12 mouse cellular contexts compared by ENCODE assay signal in genomic region chr13:33078056-33078705, GRCm38 (mm10). TPM values are rescaled to one million over a fixed set of nuclear protein-coding genes. Genes with fewer than 3 reads are reported as not detected.
DNase-seq lines count a peak whose midpoint lies in the region; ATAC-seq lines count a peak whose summit lies in the region.
"Had no signal": no experiment of that assay in that cellular context is flagged by ENCODE, and none has a peak within 500 bp of the region (broad histone marks: within the 10 kb centered on the region; RNA-seq: fewer than 3 reads in every experiment).

Serpinb1b (plus strand) TSS chr13:33078575.

- 0 out of 2 replicates have a peak within 1 kb of the TSS, but pooled peaks have one; percentile 39 for H3K9ac ChIP-seq in lung, embryonic 16.5 days (ENCODE audit: low read length)
- H3K9ac ChIP-seq in forebrain, embryonic 16.5 days (replicated peaks; ENCODE audit: low read depth, low read length): no peak within 1 kb of the TSS
- H3K9ac ChIP-seq in stomach, embryonic 16.5 days (ENCODE audit: low read length): 0 out of 2 replicates have a peak within 1 kb of the TSS, but pooled peaks have one; percentile 14
- H3K9ac ChIP-seq: limb, embryonic 12.5 days; neural tube, embryonic 12.5 days had no signal

- H3K9me3 ChIP-seq in heart, embryonic 10.5 days: no peaks in the 10 kb centered on the region
- H3K9me3 ChIP-seq in lung, embryonic 16.5 days (ENCODE audit: control insufficient read depth, low read length): no peaks in the 10 kb centered on the region
- no peaks in the 10 kb centered on the region for H3K9me3 ChIP-seq in forebrain, embryonic 16.5 days (ENCODE audit: control insufficient read depth, low read length)
- no peaks in the 10 kb centered on the region for H3K9me3 ChIP-seq in stomach, embryonic 16.5 days (replicated peaks; ENCODE audit: control insufficient read depth, low read length)
- H3K9me3 ChIP-seq: limb, embryonic 12.5 days; neural tube, embryonic 12.5 days had no signal

- ATAC-seq in lung, embryonic 16.5 days (ENCODE audit: low read depth): peak; percentile 54; the same call in 1 of the 2 replicates
- peak; percentile 68 for ATAC-seq in forebrain, embryonic 16.5 days
- ATAC-seq in stomach, embryonic 16.5 days (ENCODE audit: insufficient read depth, low FRiP score): 0 out of 2 replicates have a peak, but pooled peaks have one; percentile 68

- H3K27ac ChIP-seq in heart, embryonic 10.5 days: peak within 1 kb of the TSS; percentile 10; the same call in 1 of the 2 replicates
- H3K27ac ChIP-seq in lung, embryonic 16.5 days (ENCODE audit: low read length): no peak within 1 kb of the TSS; the same call in 1 of the 2 replicates
- no peak within 1 kb of the TSS for H3K27ac ChIP-seq in forebrain, embryonic 16.5 days (ENCODE audit: low read length)
- H3K27ac ChIP-seq in stomach, embryonic 16.5 days (ENCODE audit: low read length): peak within 1 kb of the TSS; percentile 74
- H3K27ac ChIP-seq: limb, embryonic 12.5 days; neural tube, embryonic 12.5 days had no signal

- H3K27me3 ChIP-seq in heart, embryonic 10.5 days (ENCODE audit: insufficient read depth, poor library complexity, severe bottlenecking): no peaks in the 10 kb centered on the region
- no peaks in the 10 kb centered on the region for H3K27me3 ChIP-seq in lung, embryonic 16.5 days (ENCODE audit: control insufficient read depth, insufficient read depth, low read depth, low read length)
- no peaks in the 10 kb centered on the region for H3K27me3 ChIP-seq in forebrain, embryonic 16.5 days (replicated peaks; ENCODE audit: control insufficient read depth, insufficient read depth, low read length)
- no peaks in the 10 kb centered on the region for H3K27me3 ChIP-seq in stomach, embryonic 16.5 days (ENCODE audit: control insufficient read depth, insufficient read depth, low read length)
- H3K27me3 ChIP-seq: limb, embryonic 12.5 days; neural tube, embryonic 12.5 days had no signal

- DNase-seq in heart, embryonic 10.5 days (ENCODE audit: low spot score): no peak
- no peak for DNase-seq in heart, adult 8-10 months (ENCODE audit: low spot score)
- DNase-seq in lung, postnatal 4 days: no peak
- DNase-seq in spleen, adult 12 weeks (ENCODE audit: low spot score): no peak
- DNase-seq in spleen, postnatal 10 days (ENCODE audit: low spot score in 2 of 2): no peak
- DNase-seq: kidney, adult 18-20 months had no signal

- peak within 1 kb of the TSS; percentile 24; the same call in 1 of the 2 replicates for H3K4me3 ChIP-seq in heart, embryonic 10.5 days
- H3K4me3 ChIP-seq in lung, embryonic 16.5 days (ENCODE audit: low read length): peak within 1 kb of the TSS; percentile 24; the same call in 1 of the 2 replicates
- H3K4me3 ChIP-seq in forebrain, embryonic 16.5 days (replicated peaks; ENCODE audit: low read length): no peak within 1 kb of the TSS
- no peak within 1 kb of the TSS for H3K4me3 ChIP-seq in stomach, embryonic 16.5 days (replicated peaks; ENCODE audit: low read length)
- H3K4me3 ChIP-seq: limb, embryonic 12.5 days; neural tube, embryonic 12.5 days had no signal

- H3K4me1 ChIP-seq in heart, embryonic 10.5 days: no peaks in the 10 kb centered on the region
- H3K4me1 ChIP-seq in lung, embryonic 16.5 days (replicated peaks; ENCODE audit: control insufficient read depth, insufficient read depth, low read length): peaks cover 6% of the 10 kb centered on the region
- no peaks in the 10 kb centered on the region for H3K4me1 ChIP-seq in forebrain, embryonic 16.5 days (replicated peaks; ENCODE audit: control insufficient read depth, insufficient read depth, low read length)
- H3K4me1 ChIP-seq in stomach, embryonic 16.5 days (ENCODE audit: control insufficient read depth, insufficient read depth, low read length): no peaks in the 10 kb centered on the region
- H3K4me1 ChIP-seq: limb, embryonic 12.5 days; neural tube, embryonic 12.5 days had no signal

- peak within 1 kb of the TSS; percentile 52 for H3K4me2 ChIP-seq in lung, embryonic 16.5 days (ENCODE audit: low read depth, low read length)
- no peak within 1 kb of the TSS for H3K4me2 ChIP-seq in forebrain, embryonic 16.5 days (ENCODE audit: low read length)
- H3K4me2 ChIP-seq in stomach, embryonic 16.5 days (ENCODE audit: low read depth, low read length): peak within 1 kb of the TSS; percentile 38
- H3K4me2 ChIP-seq: limb, embryonic 12.5 days; neural tube, embryonic 12.5 days had no signal

- H3K36me3 ChIP-seq in heart, embryonic 10.5 days: no peaks in the 10 kb centered on the region
- no peaks in the 10 kb centered on the region for H3K36me3 ChIP-seq in lung, embryonic 16.5 days (ENCODE audit: control insufficient read depth, insufficient read depth, low read length)
- H3K36me3 ChIP-seq in forebrain, embryonic 16.5 days (ENCODE audit: control insufficient read depth, insufficient read depth): no peaks in the 10 kb centered on the region
- H3K36me3 ChIP-seq in stomach, embryonic 16.5 days (ENCODE audit: control insufficient read depth, insufficient read depth, low read length): no peaks in the 10 kb centered on the region
- H3K36me3 ChIP-seq: limb, embryonic 12.5 days; neural tube, embryonic 12.5 days had no signal

- 71% methylated on average over 3 of the region's 3 CpGs for WGBS in heart, embryonic 10.5 days
- WGBS in lung, embryonic 16.5 days: 38% methylated on average over 3 of the region's 3 CpGs
- 23% methylated on average over 3 of the region's 3 CpGs for WGBS in forebrain, embryonic 16.5 days
- WGBS in stomach, embryonic 16.5 days: 58% methylated on average over 3 of the region's 3 CpGs

RNA-seq across cellular contexts. Expression of gene Serpinb1b, which starts in this region (rescaled TPM):
- not detected in 2 replicates for polyA plus RNA-seq in heart, embryonic 10.5 days (2016; fragmentation: Nextera tagmentation; extraction: Ambion mirVana)
- not detected for total RNA-seq in heart, adult 8-10 months (2022)
- 0.20 and 0.39 TPM in 2 replicates for polyA plus RNA-seq in lung, embryonic 16.5 days (2015; fragmentation: Nextera tagmentation; extraction: Ambion mirVana)
- polyA plus RNA-seq in forebrain, embryonic 16.5 days (2015; fragmentation: Nextera tagmentation; extraction: Ambion mirVana): 2.2 and 3.3 TPM in 2 replicates
- polyA plus RNA-seq in stomach, embryonic 16.5 days (2015; fragmentation: Nextera tagmentation; extraction: Ambion mirVana): 0.96 and 2.2 TPM in 2 replicates
- polyA plus RNA-seq: neural tube, embryonic 12.5 days; testis, adult 2 months had no signal

Comparison
In these comparisons a context has a peak if more than half of its experiments do, and no peak if none do; other contexts are left out.
1. Peak in ATAC-seq, H3K4me3 ChIP-seq, H3K9ac ChIP-seq and H3K4me2 ChIP-seq in lung, embryonic 16.5 days; RNA of the gene not detected or under 1 TPM.
2. H3K27ac ChIP-seq: peak in heart, embryonic 10.5 days (single experiment) and stomach, embryonic 16.5 days (single experiment); none in lung, embryonic 16.5 days (single experiment) and forebrain, embryonic 16.5 days (single experiment).
3. Peak in every context shown above with its lines, with median percentiles within 50 percentile points of each other: ATAC-seq.